Mouse (Mus musculus) spleen, postnatal 10 days (tissue): ENCODE data around the gene Rock2.
A peak's percentile ranks its signal among the peaks of the same experiment; 100 is the strongest.

Experiments
- DNase-seq, 2 experiments: peaks; one replicate each; pipeline ENCODE4 v3.0.0; 2021 to 2022; ENCODE audit warnings: low spot score in 2 of 2

Gene Rock2

DNA sequence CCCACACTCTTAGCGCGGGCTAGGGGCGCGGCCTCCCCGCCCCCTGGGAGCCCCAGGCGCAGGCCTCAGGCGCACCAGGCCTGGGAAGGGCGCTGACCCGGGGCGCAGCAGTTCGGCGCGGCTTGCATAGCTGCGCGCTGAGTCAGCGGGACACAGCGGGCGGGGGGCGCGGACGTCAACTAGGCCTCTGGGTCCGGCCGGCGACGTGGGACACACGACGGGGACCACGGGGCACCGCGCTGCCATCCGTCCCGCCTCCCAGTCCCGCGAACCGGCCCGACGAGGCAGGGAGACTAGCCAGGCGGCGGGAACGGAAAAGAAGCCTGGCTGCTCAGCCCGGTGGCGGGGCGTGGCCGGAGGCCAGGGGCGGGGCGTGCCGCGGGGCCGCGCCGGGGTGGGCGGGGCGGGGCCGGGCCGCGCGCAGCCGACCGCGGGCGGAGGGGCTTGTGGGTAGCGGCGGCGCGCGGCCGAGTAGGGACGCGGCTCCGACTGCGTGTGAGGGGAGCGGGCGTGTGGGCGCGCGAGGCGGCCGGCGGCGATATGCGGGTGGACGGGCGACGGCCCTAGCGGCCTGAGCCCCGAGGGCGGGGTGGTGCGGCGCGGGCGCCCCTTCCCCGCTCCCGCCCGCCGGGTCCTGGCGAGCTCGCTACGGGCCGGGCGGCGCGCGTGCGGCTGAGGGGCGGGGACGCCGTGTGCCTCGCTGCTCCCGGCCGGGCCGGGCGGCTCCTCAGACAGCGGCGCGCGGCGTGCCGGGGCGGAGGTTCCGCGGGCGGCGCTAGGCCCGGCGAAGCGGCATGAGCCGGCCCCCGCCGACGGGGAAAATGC lies at the start of gene Rock2:
Gene Rock2 (plus strand): TSS at position 500 of the 825 bp plus-strand sequence.
- peak; percentile 88 to 91 for DNase-seq

DNA sequence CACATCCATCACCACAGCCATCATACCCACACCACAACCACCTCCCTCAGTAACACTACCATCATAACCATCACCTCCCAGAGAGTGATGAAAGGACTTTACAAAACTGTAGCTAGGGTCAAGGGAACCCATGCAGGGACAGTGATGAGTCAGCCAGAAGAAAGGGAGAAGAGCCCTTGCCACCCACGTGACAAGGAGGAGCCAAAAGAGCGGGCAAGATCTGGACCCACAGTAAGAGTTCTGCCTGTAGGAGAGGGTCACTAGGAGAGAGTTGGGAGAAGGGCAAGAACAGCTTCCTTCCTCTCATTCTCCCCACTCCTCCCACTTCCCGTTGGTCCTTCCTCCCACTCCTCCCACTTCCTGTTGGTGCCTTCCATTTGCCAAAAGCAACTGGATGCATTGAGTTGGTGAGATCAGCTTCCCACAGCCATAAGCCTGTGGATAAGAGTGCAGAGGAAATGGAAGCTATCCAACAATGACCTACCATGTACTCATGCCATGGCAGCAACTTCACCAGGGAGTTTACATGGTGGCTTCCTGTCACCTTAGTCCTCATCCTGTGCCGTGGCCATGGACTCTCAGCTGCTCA lies 47.4 kb upstream of the Rock2 start:
- DNase-seq = no peak

DNA sequence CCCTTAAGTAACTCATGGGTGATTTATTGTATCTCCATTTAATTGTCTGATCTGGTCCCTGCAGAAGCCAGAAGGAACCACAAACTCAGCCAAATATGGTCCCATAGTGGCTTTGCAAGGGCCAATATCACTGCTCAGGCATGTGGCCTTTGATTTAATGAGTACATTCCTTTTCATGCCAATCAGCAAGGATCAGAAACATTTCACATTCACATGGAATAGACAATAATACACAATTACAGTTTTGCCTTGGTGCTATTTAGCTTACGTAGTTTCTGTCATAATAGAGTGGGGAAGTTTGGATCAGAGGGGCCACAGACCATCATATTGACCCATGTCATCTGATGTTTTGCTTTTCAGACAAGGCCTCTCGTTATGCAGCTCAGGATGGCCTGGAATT lies 46.2 kb upstream of the Rock2 start:
- DNase-seq = no peak

DNA sequence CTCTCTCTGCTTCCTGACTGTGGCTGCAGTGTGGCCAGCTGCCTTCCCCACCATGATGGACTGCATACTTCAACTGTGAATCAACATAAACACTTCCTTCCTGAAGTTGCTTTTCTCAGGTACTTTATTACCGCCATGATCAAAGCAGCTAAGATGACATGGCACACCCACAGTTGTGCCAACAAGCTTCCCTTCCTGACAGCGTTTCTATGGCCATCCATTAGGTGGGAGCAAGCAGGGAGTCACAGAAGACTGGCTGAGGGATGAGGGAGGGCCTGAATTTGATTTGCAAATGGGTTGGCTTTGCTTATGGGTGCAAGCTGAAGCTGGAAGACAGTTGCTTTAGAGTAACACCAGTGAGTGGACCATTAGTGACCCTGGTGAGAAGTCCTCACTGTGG lies 44.9 kb upstream of the Rock2 start:
- no peak for DNase-seq

DNA sequence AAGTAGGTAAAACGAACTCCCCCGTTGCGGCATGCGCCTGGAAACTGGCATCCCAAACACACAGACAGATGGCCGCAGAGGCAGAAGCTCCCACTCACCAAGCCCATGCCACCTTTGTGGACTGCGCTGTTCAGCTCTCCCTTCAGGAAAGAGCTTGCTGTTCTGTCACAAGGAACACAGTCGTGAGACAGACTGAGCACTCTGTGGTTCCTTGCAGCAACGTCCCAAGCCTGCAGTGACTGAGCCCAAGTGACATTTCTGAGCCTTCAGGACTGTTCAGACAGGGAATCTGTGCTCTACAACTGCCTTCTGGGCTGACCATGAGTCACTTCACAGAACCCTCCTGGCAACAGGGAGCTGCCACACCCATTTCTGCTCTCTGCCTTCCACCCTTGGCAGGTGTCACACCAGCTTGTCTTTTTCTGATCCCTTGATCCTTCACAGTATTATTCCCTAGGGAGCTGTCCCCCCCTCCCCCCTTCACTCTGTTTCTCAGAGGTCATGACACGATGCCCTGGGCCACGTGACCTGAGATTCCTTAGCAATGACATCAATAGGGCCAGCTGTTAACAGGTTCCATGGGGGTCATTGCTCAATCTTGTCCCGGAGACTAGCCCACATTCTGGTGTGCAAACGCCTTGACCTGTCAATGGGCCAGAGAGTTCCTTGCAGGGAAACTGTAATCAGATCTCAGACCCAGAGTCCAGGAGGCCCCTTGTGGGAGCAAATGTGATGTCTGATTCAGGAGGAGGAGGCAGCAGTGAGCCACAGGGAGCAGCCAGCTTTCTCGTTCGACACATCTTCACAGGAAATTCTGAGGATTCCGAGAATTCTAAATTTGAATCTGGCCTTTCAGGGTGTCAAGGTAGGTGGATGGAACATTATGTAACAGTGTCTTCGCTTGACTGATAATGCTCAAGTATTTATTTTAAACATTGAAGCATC lies 44.0 kb upstream of the Rock2 start:
- no peak for DNase-seq

DNA sequence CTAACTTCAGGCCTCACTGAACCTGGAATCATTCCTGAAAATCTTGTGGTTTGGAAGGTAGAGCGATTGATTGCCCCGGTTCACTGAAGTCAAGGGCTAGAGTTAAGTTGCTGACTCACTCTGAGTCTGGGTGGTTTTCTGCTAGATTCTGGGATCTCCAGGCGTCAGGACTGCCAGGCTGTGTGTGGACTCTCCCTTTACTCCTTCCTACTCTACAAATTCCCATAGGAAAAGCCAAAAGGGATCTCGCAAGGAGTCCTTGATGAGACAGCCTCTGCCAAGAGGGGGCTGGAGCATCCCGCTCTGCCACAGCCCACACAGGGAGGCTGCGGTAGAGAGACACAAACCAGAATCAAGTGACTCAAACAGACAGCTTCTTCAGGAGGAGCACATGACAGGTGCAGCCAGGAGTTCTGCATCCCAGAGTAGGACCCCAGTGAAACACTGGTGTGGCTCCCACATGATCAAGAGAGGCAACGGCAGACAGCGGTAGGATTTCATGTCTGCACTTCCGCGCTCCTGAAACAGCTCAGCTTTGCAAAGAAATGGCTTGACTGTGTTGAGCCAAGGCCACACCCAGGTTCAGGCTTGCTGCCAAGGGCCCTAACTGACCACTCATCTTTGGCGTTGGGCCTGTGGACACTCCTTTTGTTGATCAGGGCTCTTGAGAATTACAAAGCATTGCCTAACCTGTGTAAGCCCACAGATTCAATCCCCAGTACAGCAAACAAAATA lies 41.1 kb upstream of the Rock2 start:
- DNase-seq = peak in 1 of 2 experiments; percentile 44

DNA sequence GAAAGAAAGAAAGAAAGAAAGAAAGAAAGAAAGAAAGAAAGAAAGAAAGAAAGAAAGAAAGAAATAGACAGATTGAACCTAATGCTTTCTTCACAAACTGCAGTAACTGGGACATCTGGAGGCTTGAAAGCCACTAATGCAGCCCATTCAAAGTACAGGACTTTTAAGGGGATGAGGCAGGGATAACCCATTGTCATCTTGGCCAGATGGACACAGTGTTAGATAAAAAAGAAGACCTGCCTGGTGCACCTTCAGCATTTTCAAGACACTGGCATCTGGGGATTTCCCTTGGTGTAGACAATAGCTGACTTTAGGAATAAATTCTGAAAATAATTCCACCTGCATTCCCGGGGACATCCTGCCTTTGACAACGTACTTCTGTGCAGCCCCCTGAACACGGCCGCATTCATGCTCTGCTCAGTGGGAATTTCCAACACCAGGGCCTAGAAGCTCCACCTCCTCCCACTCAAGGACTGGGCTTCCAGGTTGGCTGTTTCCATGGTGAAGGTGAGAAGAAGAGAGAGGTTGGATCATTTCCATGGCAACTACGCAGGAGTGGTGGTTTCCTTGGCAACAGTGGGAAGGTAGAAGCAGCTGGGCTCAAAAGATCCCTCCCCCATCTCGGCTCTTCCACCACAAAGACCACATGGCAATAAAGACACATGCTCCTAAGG lies 38.9 kb upstream of the Rock2 start:
- DNase-seq = no peak

DNA sequence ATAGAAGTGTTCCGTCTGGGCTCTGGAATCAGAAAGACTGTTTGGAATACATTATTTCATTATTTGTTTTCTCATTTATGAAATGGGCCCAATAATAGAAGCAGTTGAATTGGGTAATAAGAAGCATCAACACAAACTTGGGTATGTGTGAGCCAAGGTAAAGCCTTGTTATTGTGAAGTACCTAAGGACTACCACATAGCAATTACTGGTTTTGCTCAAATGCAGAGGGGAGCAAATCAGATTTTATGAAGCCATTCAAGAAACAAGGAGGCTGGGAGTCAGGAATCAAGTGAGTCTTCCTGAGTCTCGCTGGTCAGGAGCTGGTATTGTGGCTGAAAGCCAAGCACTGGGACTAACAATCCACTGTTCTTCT lies 38.4 kb upstream of the Rock2 start:
- no peak for DNase-seq

DNA sequence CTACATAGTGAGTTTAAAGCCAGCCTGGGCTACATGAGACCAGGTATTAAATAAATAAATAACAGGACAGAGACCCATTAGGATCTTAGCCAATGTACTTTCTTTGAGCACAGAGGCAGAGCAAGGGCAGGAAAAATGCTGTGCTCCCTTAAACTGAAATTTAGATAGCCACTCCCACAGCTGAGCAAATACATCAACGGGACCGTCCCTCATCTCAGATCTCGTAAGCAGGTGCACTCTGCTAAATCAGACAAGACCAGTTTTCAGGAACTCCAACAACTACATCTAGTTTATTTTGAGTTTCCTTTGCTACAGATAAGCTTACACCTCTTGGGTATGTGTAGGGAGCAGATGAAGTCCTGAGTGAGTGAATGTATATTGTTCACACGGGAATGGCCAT lies 36.6 kb upstream of the Rock2 start:
- DNase-seq = no peak

DNA sequence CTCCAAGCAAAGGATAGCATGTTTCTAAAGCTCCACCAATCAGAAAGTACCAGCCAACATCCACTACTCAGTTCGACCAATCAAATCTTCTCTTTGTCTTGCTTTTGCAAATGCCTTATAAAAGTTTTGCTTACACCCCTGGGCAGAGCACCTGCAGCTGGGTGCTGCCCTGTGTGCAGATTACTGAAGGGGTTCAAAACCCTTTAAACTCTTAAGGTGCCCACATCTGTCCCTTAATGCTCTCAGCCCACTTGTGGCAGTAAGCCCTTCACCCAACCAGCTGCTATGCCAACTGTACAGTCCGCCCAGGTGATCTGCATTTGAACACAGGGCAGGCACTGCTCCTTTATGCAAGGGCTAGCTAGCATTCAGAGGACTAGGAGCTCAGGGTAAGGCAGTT lies 34.9 kb upstream of the Rock2 start:
- DNase-seq = no peak

DNA sequence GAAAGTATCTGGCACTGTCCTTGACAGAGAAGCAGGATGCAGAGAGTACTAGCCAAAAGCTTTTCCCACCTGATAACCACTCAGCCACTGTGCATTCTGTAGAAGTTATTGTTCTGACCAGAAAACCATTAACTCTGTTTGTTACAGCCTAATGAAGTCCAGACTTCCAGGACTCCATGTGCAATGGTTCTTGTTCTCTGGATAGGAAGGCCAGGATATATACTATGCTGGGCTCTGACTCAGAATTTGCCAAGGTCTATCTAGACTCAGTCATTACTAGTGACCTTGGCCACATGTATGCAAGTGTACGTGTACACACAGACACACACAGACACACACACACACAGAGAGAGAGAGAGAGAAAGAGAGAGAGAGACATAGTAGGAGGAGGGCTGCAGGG lies 34.2 kb upstream of the Rock2 start:
- no peak for DNase-seq

DNA sequence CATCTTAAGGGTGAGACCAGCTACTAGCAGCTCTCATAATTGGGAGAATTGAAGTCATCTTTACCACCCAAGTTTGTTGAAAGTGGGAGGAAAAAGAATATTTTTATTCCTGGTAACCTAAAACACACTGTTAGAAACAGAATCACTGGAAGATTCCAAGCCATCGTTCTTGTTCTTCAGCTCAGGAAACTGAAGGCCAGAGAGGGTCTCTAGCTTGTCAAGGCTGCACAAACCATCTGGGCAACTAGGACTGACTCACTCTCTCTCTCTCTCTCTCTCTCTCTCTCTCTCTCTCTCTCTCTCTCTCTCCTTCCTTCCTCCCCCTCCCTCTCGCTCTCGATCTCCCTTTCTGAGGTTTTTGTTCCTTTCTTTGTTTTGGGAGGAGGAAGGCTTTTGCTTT lies 33.7 kb upstream of the Rock2 start:
- no peak for DNase-seq

DNA sequence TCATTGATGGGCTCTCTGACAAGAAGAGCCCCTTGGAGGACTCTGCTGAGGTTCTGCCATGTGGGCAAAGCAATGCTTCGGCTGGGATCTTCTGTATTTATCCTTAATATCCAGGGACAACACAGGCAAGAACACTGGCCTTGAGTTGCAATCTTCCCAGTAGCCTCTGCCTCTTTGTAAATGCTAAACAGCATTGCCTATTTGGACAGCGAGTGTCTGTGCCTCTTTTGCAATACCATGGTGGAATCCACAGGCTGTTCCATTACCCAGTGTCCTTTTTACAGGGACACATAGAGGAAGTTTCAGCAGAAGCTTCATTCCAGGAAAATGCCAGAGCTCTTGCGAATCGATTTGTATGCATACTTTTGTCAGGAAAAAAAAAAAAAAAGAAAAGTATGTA lies 30.2 kb upstream of the Rock2 start:
- DNase-seq = no peak

DNA sequence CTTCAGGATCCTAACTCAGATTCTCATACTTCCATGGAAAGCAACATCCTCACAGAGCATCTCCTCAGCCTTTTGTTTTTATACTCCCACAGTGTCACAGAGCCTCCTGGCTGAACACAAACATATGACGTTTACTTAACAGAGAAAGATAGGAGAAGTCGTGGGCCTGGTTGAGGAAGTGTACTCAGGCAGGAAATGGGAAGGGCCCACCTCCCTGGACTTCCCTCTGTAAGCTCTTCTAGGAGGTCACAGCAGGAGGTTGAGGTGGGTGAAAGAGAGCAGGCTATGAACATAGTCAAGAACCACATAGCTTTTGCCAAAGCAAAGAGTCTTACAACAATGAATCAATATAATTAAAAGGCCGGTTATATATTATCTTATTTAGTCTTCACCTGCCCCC lies 28.8 kb upstream of the Rock2 start:
- DNase-seq = no peak

DNA sequence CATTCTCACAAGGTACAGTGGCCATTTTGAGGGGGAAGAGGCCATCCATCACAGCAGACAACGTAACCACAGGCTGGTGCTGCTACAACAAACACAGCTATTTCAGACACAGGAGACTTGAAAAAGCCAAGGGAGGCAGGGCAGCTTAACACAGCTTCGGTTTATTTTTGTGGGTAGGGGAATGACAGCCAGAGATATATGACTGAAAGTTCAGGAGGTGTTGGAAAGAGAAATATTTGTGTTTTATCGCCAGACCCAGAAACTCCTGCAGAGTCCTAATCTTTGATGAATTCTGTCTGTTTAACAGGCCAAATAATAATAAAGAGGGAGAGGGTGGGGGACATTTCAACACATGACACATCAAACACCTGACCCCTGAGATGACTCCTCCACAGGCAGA lies 28.2 kb upstream of the Rock2 start:
- DNase-seq = no peak

DNA sequence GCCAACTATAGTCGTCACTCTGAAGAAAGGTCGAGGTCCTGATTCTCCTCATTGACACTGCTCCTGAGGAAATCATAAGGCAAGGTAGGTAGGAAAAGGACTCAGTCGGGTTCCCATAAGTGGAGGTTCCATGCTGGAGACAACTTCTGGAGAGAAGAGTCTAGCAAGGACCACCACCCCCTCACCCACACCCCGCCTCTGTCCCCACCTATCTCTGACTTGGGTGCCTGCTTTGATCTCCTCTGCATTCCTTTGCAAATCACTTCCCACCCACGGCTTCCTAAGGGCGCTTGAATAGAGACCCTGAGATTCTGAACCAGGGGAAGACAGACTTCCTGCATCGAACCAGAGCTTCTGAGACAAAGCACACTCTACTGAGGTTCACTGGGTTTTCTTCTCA lies 27.4 kb upstream of the Rock2 start:
- no peak for DNase-seq

DNA sequence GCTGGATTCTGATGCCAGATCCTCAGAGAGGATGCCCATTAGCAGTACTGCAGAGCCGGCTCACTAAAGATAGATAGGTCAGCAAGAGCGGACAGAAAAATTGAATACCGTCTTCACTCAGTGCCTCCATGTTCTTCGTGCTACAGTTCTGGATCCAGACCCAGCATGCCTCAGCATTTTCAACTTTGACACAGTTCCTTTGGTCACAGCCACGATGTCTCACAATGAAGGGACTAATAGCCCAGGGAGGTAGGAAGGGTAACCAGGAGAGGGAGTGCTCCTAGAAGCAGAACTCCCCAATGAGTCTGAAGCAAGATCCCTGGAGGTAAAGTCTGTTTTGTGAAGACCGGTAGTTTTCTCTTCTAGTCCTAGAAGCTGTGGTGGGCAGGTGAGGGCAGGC lies 26.1 kb upstream of the Rock2 start:
- no peak for DNase-seq

DNA sequence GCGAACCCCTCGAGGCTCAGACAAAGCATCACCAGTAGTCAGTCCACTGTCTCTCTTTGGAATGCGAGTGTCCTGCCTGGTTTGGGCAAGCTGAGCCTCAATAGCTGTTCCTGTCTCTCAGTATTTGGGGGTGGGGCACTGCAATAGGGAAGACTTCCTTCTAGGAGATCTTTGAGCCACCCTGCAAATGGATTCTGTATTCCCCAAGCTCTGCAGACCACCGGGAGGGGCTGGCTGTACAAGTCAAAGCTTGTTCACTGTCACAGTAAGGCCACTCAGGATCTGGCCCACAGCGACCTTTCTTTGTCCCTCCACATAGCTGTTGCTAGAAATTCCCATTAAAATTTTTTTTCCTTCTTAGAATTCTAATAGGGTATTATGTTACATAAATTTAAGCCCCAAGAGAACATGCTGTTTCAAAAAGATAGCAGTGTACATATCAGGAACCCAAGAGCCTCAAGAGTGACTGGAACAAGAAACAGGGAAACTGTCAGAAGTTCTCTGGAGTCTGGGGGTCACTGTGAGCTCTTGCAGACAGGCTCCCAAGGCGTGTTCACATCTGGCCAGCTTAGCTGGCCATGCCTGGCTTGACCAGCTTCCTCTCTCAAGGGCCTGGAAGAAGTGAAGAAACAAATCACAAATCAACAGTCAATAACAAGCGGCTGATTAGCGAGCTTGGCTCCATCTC lies 25.5 kb upstream of the Rock2 start:
- no peak for DNase-seq

DNA sequence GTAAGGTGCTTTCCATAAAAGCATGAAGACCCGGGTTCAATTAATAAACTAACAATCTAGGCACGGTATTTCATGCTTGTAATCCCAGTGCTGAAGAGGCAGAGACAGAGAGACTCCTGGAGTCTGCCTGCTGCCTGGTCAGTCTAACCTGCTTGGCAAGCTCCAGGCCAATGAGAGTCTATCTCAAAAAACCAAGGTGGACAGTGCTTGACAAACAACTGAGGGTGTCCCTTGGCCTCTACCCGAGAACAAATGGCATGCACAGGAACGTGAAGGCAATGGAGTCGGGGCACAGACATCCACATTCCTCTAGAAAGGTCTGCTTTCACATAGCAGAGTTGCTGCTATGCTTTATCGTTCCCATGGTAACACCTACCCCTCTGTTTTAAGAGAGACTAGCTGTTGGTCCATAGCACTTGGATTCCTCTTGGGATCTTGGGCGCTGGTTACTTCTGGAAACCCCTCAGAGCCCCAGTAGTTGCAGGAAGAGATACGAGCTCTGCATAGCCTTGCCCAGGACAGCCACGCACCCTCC lies 24.8 kb upstream of the Rock2 start:
- no peak for DNase-seq

DNA sequence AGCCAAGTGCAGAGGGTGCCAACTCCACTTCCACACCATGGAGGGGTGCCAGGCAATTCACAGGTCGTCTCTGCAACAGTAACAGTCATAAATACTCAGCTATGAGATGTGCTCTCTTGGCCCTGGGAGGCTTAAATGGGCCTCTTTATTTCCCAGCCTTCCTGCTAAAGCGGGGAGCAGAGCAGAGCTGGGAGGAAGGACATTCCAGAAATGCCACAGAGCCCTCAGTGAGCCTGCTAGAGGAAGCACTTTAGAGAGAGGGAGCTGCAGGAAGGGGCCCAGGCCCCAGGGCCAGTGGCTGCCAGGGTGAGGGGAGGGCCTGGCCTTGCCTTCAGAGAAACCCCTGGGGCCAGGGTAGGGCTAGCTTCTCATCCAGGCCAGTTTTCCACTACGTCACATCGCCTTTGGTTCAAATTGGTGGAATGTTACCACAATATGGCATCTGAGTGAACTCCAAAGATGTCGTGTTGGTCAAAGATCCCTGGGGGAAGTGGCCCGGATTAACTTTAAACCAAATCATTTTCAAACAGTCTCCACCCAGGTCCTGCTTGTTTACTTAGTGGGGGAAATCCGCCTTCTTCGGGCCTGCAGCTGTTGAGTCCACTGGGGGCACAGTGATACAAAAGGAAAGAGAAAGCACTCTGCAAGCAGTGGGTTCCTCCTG lies 24.2 kb upstream of the Rock2 start:
- DNase-seq = peak; percentile 28 to 47
